Mouse (Mus musculus) Patski (cell line): Measurements from ENCODE around the gene Gm49425. TPM values are rescaled to one million over a fixed set of nuclear protein-coding genes. Genes with fewer than 3 reads are reported as not detected.

Experiments used
- ATAC-seq: fragments of 100-300 bp; one replicate; pipeline ENCODE4 v1.8.0; 2021
- CTCF ChIA-PET: fragments of 350-600 bp; sonication (Branson Sonifier 250); formaldehyde crosslinking; loops from one replicate; lab custom pipeline; 2022; ENCODE audit warnings: inconsistent platforms; lab: Charles Lee
- POLR2A ChIA-PET: fragments of 350-600 bp; sonication (Branson Sonifier 250); formaldehyde crosslinking; loops from one replicate; lab custom pipeline; 2022; ENCODE audit warnings: antibody characterized with exemption, inconsistent platforms; lab: Charles Lee
- DNase-seq: peaks from one replicate; pipeline ENCODE4 v3.0.0-alpha.2; 2011; ENCODE audit warnings: low read depth, low spot score
- H3K27me3 ChIP-seq: fragments of 371-371 bp; one replicate; pipeline ENCODE4 v1.5.1; 2021
- CTCF ChIP-seq: fragments of 100-300 bp; IDR thresholded peaks from one replicate; pipeline ENCODE4 v1.5.1; 2021
- in situ Hi-C: fragments of 300-500 bp; cut with MboI; formaldehyde crosslinking; loops from 3 replicates; pipeline ENCODE4 v1.11.1; 2018; ENCODE audit warnings: low pct_unique_long_range_greater_than_20kb, mixed read lengths
- polyA plus RNA-seq: library from polyadenylated mRNA; unstranded; gene quantifications from one replicate; pipeline ENCODE4 v1.2.3, GENCODE M21; 2021

Gene Gm49425
- polyA plus RNA-seq, 1 experiment from 2014 or later: not detected

DNA sequence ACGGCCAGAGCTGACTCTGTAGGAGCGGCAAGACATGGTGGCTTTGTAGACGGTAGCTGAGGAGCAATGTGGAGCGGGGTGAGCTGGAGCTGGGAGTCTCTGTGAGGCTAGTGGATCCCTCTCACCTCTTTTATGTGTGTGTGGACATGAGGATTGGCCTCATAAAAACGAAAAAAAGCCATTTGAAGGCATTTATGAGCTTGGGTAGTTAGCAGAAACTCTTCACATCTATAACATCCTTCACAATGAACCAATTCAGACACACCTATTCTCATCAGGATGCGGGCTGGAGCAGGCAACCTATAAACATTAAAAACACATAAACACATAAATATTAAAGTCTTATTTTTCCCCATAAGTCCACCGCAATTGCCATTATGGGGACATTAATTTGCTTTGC, 15.7 kb upstream of the Gm49425 start, which contains the start of gene Krt84:
Krt84 (minus strand) TSS at position 101 of the 400 bp plus-strand sequence.
- ATAC-seq (no peak), DNase-seq (no peak)
- no peak for TF ChIP-seq CTCF
- CTCF ChIA-PET: interaction anchor here (0.6 kb wide), 1 partner anchor 33 kb away, joined by 3 read pairs; no protein-coding TSS in a partner anchor
- in situ Hi-C loops: no loop called here
- POLR2A ChIA-PET: no interaction called here
- H3K27me3 ChIP-seq: peaks cover 4% of the 10 kb centered on the region

DNA sequence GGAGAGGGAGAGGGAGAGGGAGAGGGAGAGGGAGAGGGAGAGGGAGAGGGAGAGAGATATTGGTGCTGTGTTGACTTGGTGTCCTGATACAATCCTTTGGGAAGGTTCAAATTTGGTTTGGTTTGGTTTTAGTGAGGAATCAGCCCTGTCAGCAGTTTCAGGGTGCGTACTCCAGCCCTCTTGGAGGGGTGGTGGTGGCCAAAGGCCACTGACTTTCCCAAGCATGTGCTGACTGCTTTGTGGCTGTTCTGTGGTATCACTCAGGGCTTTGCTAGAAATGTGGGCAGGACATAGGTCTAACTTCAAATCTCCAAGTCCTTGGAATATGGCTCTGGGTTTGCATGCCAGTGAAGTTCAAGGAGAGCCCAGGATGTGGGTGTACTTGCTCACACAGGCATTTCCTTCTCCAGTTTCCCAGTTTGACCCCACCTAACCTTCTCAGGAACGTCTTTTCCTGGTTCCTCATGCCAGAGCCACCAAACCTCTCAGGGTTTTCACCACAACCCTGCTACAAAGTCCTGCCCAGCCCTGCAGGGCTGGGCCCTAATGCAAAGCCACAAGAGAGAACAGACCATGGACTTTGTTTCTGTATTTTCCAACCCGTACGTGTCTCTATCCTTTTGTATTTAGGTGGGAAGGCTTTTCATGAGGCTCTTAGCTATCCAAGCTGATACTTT, 5.6 kb upstream of the Gm49425 start:
- CTCF ChIA-PET: no interaction called here
- in situ Hi-C loops: loop anchor here (5.0 kb wide), 2 partner anchors 250 to 450 kb away; no protein-coding TSS in a partner anchor
- TF ChIP-seq CTCF: no peak
- POLR2A ChIA-PET: no interaction called here
- peaks cover 24% of the 10 kb centered on the region for H3K27me3 ChIP-seq
- ATAC-seq: no peak
- no peak for DNase-seq

DNA sequence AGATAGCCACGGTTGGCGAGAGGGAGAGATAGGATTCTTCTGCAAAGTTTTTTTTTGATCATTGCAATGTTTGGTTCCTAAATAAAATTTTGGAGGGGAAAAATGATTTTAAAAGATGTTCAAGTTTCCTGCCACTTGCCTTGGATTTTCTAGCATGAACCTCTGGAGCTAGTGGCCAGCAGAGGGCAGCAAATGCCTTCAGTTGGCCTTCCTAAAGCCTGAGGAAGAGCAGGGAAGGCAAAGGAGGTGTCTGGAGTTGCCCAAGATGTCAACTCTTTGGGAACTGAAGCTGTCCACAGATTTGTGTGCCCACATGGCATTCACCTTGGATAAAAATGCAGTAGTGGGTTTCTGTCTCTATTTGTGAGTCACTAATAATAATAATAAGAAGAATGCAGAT, 2.7 kb upstream of the Gm49425 start:
- POLR2A ChIA-PET: no interaction called here
- CTCF ChIA-PET: interaction anchor here (1.0 to 2.8 kb wide), 8 partner anchors 178 to 464 kb away, joined by 3 to 21 read pairs (median 4); no protein-coding TSS in a partner anchor
- ATAC-seq (no peak), DNase-seq (no peak)
- peaks cover 13% of the 10 kb centered on the region for H3K27me3 ChIP-seq
- in situ Hi-C loops: loop anchor here (5.0 kb wide), 2 partner anchors 253 to 453 kb away; no protein-coding TSS in a partner anchor
- TF ChIP-seq CTCF: peak; percentile 90

GRCm38 (mm10) chr15:101508247-101508646, 8.8 kb downstream of the Gm49425 start:
- in situ Hi-C loops: no loop called here

DNA sequence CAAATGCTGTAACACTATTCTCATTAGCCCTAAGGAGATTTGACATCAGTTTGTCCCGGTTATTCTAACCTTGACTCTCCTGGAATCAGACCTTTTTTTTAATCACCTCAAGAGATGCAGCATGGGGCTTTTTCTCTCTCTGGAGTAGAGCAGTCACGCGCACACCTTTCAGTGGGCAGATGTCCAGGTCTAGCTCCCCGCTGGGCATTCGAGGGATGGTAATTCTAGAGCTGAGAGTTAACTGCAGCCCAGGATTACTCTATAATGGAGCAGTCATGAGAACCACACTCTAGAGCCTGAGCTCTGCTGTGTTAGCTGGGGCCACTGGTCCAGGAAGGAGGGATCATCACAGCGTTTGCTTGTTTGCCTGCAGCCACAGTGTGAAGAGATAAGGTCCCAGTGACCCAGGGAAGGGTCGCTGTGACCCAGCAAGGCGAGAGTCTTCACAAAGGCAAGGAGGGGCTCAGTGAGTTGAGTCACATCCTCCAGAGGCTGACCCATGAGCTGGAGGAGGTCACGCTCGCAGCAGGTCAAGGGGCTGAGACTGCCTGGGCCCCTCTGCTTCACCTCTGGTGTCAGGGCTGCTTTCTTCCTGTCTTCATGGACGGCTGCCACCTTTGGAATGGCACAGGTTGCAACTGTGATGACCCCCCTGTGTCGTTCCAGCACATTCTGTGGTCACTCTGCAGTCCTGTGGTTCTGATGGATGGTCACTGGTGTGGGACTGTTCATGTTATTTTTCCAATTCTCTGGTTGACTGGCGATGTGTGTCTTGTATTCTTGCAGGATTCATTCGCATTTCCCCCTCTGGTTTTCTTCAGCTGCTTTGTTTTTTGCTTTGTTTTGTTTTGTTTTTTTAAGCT, 9.9 kb downstream of the Gm49425 start:
- peak; percentile 76 for ATAC-seq
- H3K27me3 ChIP-seq: no peaks in the 10 kb centered on the region
- TF ChIP-seq CTCF: no peak
- in situ Hi-C loops: no loop called here
- ChIA-PET CTCF (interaction anchor here (1.3 kb wide), 1 partner anchor 14 kb away, joined by 6 read pairs; no protein-coding TSS in a partner anchor), POLR2A (interaction anchor here (1.3 kb wide), 1 partner anchor 10 kb away, joined by 6 read pairs; no protein-coding TSS in a partner anchor)
- DNase-seq: peak; percentile 41

More at GRCm38 (mm10) chr15:101508247-101508646, 8.8 kb downstream of the Gm49425 start:
- DNase-seq: no peak
- POLR2A ChIA-PET: no interaction called here
- CTCF ChIA-PET: no interaction called here
- H3K27me3 ChIP-seq: no peaks in the 10 kb centered on the region
- no peak for TF ChIP-seq CTCF
- no peak for ATAC-seq

DNA sequence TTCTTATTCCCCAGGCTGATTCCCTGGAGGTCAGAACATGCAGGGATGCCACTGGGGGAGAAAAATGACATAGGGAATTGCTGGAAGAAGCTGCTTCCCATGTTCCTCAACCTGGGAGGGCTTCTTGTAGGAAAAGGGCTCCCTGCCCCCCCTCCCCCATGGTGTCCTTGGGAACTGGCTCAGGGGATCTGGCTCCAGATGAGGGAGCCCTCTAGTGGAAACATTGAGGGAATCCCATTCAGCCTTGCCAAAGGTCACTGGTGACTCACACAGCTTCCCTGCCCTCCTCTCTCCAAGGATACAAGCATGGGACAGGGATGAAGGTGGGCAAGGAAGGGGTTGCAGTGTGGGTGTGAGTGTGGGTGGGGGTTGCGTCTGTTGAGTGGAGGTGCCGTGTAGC, 19.9 kb downstream of the Gm49425 start:
- H3K27me3 ChIP-seq: no peaks in the 10 kb centered on the region
- ChIA-PET POLR2A (interaction anchor here (1.4 kb wide), 1 partner anchor 10 kb away, joined by 6 read pairs; no protein-coding TSS in a partner anchor), CTCF (interaction anchor here (0.8 to 3.5 kb wide), 11 partner anchors 11 to 487 kb away, joined by 3 to 23 read pairs (median 3); partner anchors contain the start of genes Krt80 and Krt86)
- TF ChIP-seq CTCF: no peak
- peak; percentile 27 for DNase-seq
- in situ Hi-C loops: loop anchor here (5.0 kb wide), 2 partner anchors 40 to 155 kb away; no protein-coding TSS in a partner anchor
- peak; percentile 47 for ATAC-seq

GRCm38 (mm10) chr15:101495266-101495665, 21.8 kb downstream of the Gm49425 start:
- TF ChIP-seq CTCF: no peak
- ATAC-seq: no peak
- in situ Hi-C loops: loop anchor here (5.0 kb wide), 2 partner anchors 38 to 153 kb away; no protein-coding TSS in a partner anchor
- ChIA-PET POLR2A (no interaction called here), CTCF (interaction anchor here (1.1 to 3.5 kb wide), 3 partner anchors 108 to 157 kb away, joined by 3 to 23 read pairs (median 4); no protein-coding TSS in a partner anchor)
- no peak for DNase-seq
- no peaks in the 10 kb centered on the region for H3K27me3 ChIP-seq

- in situ Hi-C loops: no loop called here
- POLR2A ChIA-PET: no interaction called here
- H3K27me3 ChIP-seq: no peaks in the 10 kb centered on the region
- ATAC-seq: no peak
- CTCF ChIA-PET: no interaction called here
- no peak for TF ChIP-seq CTCF
- no peak for DNase-seq
Observed at GRCm38 (mm10) chr15:101494203-101494602, 22.9 kb downstream of the Gm49425 start.

DNA sequence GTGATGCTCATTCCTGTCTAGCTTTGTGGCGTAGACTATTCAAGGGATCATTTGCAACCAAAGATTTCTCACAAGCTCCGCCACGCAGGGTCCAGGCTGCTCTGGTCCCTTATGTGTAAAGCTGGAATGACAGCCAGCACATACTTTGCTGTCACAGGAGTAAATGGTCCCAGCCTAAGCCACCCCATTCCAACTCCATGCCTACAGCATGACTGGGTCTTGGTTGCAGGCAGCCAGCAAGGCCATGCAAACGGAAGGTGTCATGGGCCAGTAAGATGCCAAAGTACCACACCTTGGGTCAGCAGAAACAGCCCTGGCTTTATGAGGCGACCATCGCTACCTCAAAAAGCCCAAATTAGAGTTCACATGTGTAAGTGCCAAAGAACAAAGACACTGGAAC, 23.3 kb downstream of the Gm49425 start:
- no peak for TF ChIP-seq CTCF
- DNase-seq (no peak), ATAC-seq (no peak)
- no peaks in the 10 kb centered on the region for H3K27me3 ChIP-seq
- POLR2A ChIA-PET: no interaction called here
- CTCF ChIA-PET: interaction anchor here (1.8 kb wide), 1 partner anchor 13 kb away, joined by 6 read pairs; no protein-coding TSS in a partner anchor
- in situ Hi-C loops: no loop called here

DNA sequence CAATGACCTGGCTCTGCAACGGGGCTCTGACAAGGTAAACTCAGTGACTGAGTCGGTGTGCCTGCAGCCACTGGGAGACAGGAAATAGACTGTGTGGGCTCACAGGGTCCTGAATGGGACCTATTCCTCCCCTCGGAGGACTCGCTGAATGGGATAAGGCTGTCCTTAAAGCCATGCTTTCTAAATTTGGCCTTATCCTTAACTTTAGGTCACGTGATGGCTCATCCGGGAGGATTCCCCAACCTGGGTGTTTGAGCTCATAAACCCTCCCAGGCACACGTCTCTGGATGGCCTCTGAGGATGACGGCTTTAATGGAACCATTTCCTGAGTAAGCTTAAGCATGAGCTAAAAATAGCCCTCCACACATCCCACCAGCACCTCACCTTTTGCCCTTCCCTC, 24.3 kb downstream of the Gm49425 start:
- in situ Hi-C loops: no loop called here
- no peak for ATAC-seq
- no peaks in the 10 kb centered on the region for H3K27me3 ChIP-seq
- no peak for DNase-seq
- CTCF ChIA-PET: interaction anchor here (0.9 to 1.8 kb wide), 2 partner anchors 14 to 165 kb away, joined by 4 to 6 read pairs; no protein-coding TSS in a partner anchor
- no peak for TF ChIP-seq CTCF
- POLR2A ChIA-PET: no interaction called here
